Mouse (Mus musculus): ENCODE measurements at regions not wholly inside any gene's neighbourhood (a gene's known extent, or its start where the extent isn't known, plus 50 kb on each side); places are given as distances from the start of the nearest gene placed in this dataset.

- TF ChIP-seq CTCF (IDR thresholded peaks at IDR 0.05; ENCODE audit: insufficient read depth, low read length): no peak
- no peak for TF ChIP-seq POLR2A (IDR thresholded peaks at IDR 0.05; ENCODE audit: borderline replicate concordance, extremely low read depth, low read depth, low read length)
Measured at GRCm38 (mm10) chr6:100404161-100404560, 116.9 kb upstream of the Rybp start.
